Mouse (Mus musculus): ENCODE measurements at regions not wholly inside any gene's neighbourhood (a gene's known extent, or its start where the extent isn't known, plus 50 kb on each side); places are given as distances from the start of the nearest gene placed in this dataset.

- no peak for DNase-seq
Measured at GRCm38 (mm10) chr3:19747361-19747760, 118.9 kb upstream of the 1700064H15Rik start.

- no peak for DNase-seq
Measured at GRCm38 (mm10) chr3:19751946-19752345, 123.5 kb upstream of the 1700064H15Rik start.

GRCm38 (mm10) chr3:19754011-19754410 lies 125.5 kb upstream of the 1700064H15Rik start:
- DNase-seq, result no peak

GRCm38 (mm10) chr3:19754636-19755035 lies 126.2 kb upstream of the 1700064H15Rik start:
- DNase-seq, result no peak

- DNase-seq, result no peak
Measured at GRCm38 (mm10) chr3:19755136-19755535, 126.7 kb upstream of the 1700064H15Rik start.

- DNase-seq, result no peak
Measured at GRCm38 (mm10) chr3:19798543-19799106, 158.2 kb upstream of the Cp start.

GRCm38 (mm10) chr3:19810034-19810433 lies 146.8 kb upstream of the Cp start:
- no peak for DNase-seq

- DNase-seq, result no peak
Measured at GRCm38 (mm10) chr3:19824904-19825303, 131.9 kb upstream of the Cp start.

- DNase-seq, result no peak
Measured at GRCm38 (mm10) chr3:19828518-19829246, 128.2 kb upstream of the Cp start.

- no peak for DNase-seq
Measured at GRCm38 (mm10) chr3:19829752-19830151, 127.1 kb upstream of the Cp start.

- DNase-seq, result no peak
Measured at GRCm38 (mm10) chr3:19848031-19848735, 108.7 kb upstream of the Cp start.

- no peak for DNase-seq
Measured at GRCm38 (mm10) chr3:19848736-19849269, 108.1 kb upstream of the Cp start.

- no peak for DNase-seq
Measured at GRCm38 (mm10) chr3:19882623-19883022, 74.2 kb upstream of the Cp start.

- DNase-seq, result no peak
Measured at GRCm38 (mm10) chr3:19888405-19888804, 68.4 kb upstream of the Cp start.

- no peak for DNase-seq
Measured at GRCm38 (mm10) chr3:19894258-19894629, 62.6 kb upstream of the Cp start.

- DNase-seq, result peak; percentile 96
Measured at GRCm38 (mm10) chr3:19894630-19895578, 62.0 kb upstream of the Cp start.

GRCm38 (mm10) chr3:19895755-19896154 lies 61.1 kb upstream of the Cp start:
- peak; percentile 14 for DNase-seq

GRCm38 (mm10) chr3:19897140-19897539 lies 59.7 kb upstream of the Cp start:
- DNase-seq, result no peak

- no peak for DNase-seq
Measured at GRCm38 (mm10) chr3:19902226-19902625, 54.6 kb upstream of the Cp start.

GRCm38 (mm10) chr3:19904446-19905275 lies 52.2 kb upstream of the Cp start:
- DNase-seq, result peak; percentile 61

All from thymus, postnatal 4 days (tissue).